Comparison of ENCODE assay signal across 15 mouse cellular contexts in genomic region chr19:40859555-40859954, GRCm38 (mm10). TPM values are rescaled to one million over a fixed set of nuclear protein-coding genes. Genes with fewer than 3 reads are reported as not detected.
DNase-seq lines count a peak whose midpoint lies in the region; ATAC-seq and TF ChIP-seq lines count a peak whose summit lies in the region.
"Had no signal": no experiment of that assay in that cellular context is flagged by ENCODE, and none has a peak within 500 bp of the region (broad histone marks: within the 10 kb centered on the region; RNA-seq: fewer than 3 reads in every experiment).

No protein-coding gene starts in this region.

- H3K9ac ChIP-seq in forebrain, embryonic 16.5 days (replicated peaks; ENCODE audit: low read depth, low read length), result no peak overlapping the region
- H3K9ac ChIP-seq in forebrain, embryonic 11.5 days (ENCODE audit: low read length), result no peak overlapping the region
- no peak overlapping the region for H3K9ac ChIP-seq in lung, embryonic 16.5 days (ENCODE audit: low read length)
- H3K9ac ChIP-seq: embryonic facial prominence, embryonic 12.5 days; limb, embryonic 15.5 days had no signal

- H3K9me3 ChIP-seq in forebrain, embryonic 16.5 days (ENCODE audit: control insufficient read depth, low read length), result no peaks in the 10 kb centered on the region
- H3K9me3 ChIP-seq in forebrain, embryonic 11.5 days (ENCODE audit: control insufficient read depth, low read length), result no peaks in the 10 kb centered on the region
- H3K9me3 ChIP-seq in lung, embryonic 16.5 days (ENCODE audit: control insufficient read depth, low read length), result no peaks in the 10 kb centered on the region
- H3K9me3 ChIP-seq: embryonic facial prominence, embryonic 12.5 days; limb, embryonic 15.5 days had no signal

- ATAC-seq in forebrain, embryonic 16.5 days, result peak; percentile 57; the same call in 1 of the 2 replicates
- no peak for ATAC-seq in forebrain, embryonic 11.5 days (replicated peaks; ENCODE audit: low FRiP score)
- ATAC-seq in lung, embryonic 16.5 days (ENCODE audit: low read depth), result peak; percentile 70
- ATAC-seq: intestine, embryonic 16.5 days had no signal

- WGBS in forebrain, embryonic 16.5 days, result 40% methylated on average over 4 of the region's 4 CpGs
- 75% methylated on average over 4 of the region's 4 CpGs for WGBS in forebrain, embryonic 11.5 days
- WGBS in lung, embryonic 16.5 days, result 25% methylated on average over 4 of the region's 4 CpGs
- WGBS in lung, adult 2 months, result 16% methylated on average over 4 of the region's 4 CpGs

- no peaks in the 10 kb centered on the region for H3K36me3 ChIP-seq in forebrain, embryonic 16.5 days (ENCODE audit: control insufficient read depth, insufficient read depth)
- H3K36me3 ChIP-seq in forebrain, embryonic 11.5 days (ENCODE audit: control insufficient read depth, insufficient read depth, low read length), result no peaks in the 10 kb centered on the region
- no peaks in the 10 kb centered on the region for H3K36me3 ChIP-seq in lung, embryonic 16.5 days (ENCODE audit: control insufficient read depth, insufficient read depth, low read length)
- H3K36me3 ChIP-seq: embryonic facial prominence, embryonic 12.5 days; limb, embryonic 15.5 days had no signal

- no peak overlapping the region for H3K4me2 ChIP-seq in forebrain, embryonic 16.5 days (ENCODE audit: low read length)
- no peak overlapping the region for H3K4me2 ChIP-seq in forebrain, embryonic 11.5 days (ENCODE audit: low read depth, low read length, severe bottlenecking)
- H3K4me2 ChIP-seq in lung, embryonic 16.5 days (ENCODE audit: low read depth, low read length), result no peak overlapping the region
- H3K4me2 ChIP-seq: embryonic facial prominence, embryonic 12.5 days; limb, embryonic 15.5 days had no signal

- TF ChIP-seq CTCF in lung, adult 2 months (IDR thresholded peaks at IDR 0.05; ENCODE audit: insufficient read depth, low read length), result no peak

- H3K27ac ChIP-seq in forebrain, embryonic 16.5 days (ENCODE audit: low read length), result no peak overlapping the region
- no peak overlapping the region for H3K27ac ChIP-seq in forebrain, embryonic 11.5 days (ENCODE audit: low read depth, low read length)
- no peak overlapping the region for H3K27ac ChIP-seq in lung, embryonic 16.5 days (ENCODE audit: low read length)
- H3K27ac ChIP-seq: embryonic facial prominence, embryonic 12.5 days; left cerebral cortex, adult 2 months; limb, embryonic 15.5 days had no signal

- H3K27me3 ChIP-seq in forebrain, embryonic 16.5 days (replicated peaks; ENCODE audit: control insufficient read depth, insufficient read depth, low read length), result peaks cover 3% of the 10 kb centered on the region; the same call in 1 of the 2 replicates
- H3K27me3 ChIP-seq in forebrain, embryonic 11.5 days (ENCODE audit: control insufficient read depth, insufficient read depth, low read length), result no peaks in the 10 kb centered on the region
- H3K27me3 ChIP-seq in lung, embryonic 16.5 days (ENCODE audit: control insufficient read depth, insufficient read depth, low read depth, low read length), result no peaks in the 10 kb centered on the region
- H3K27me3 ChIP-seq: embryonic facial prominence, embryonic 12.5 days; limb, embryonic 15.5 days had no signal

- H3K4me1 ChIP-seq in forebrain, embryonic 16.5 days (replicated peaks; ENCODE audit: control insufficient read depth, insufficient read depth, low read length), result no peaks in the 10 kb centered on the region
- H3K4me1 ChIP-seq in forebrain, embryonic 11.5 days (replicated peaks; ENCODE audit: control insufficient read depth, insufficient read depth, low read length), result no peaks in the 10 kb centered on the region
- H3K4me1 ChIP-seq in lung, embryonic 16.5 days (replicated peaks; ENCODE audit: control insufficient read depth, insufficient read depth, low read length), result no peaks in the 10 kb centered on the region
- peaks cover 3% of the 10 kb centered on the region; the same call in 1 of the 2 replicates for H3K4me1 ChIP-seq in lung, adult 2 months (ENCODE audit: control insufficient read depth, insufficient read depth, low read length)
- H3K4me1 ChIP-seq: embryonic facial prominence, embryonic 12.5 days; limb, embryonic 15.5 days had no signal

- no peak for DNase-seq in forebrain, embryonic 11.5 days (ENCODE audit: low spot score)
- DNase-seq in lung, adult 2 months, result no peak
- peak; percentile 81 for DNase-seq in gonadal fat pad, adult 2 months (ENCODE audit: low read depth)
- DNase-seq in lung, postnatal 4 days, result peak; percentile 36 to 57
- DNase-seq in kidney, adult 18-20 months, result no peak
- DNase-seq in B cell, adult 2 months, result no peak
- DNase-seq: adrenal gland, adult 2 months; kidney, postnatal 4 days; thymus, postnatal 14 days had no signal

- no peak for TF ChIP-seq POLR2A in lung, adult 2 months (IDR thresholded peaks at IDR 0.05; ENCODE audit: borderline replicate concordance, extremely low read depth, low read depth, low read length)

- H3K4me3 ChIP-seq in forebrain, embryonic 16.5 days (replicated peaks; ENCODE audit: low read length), result no peak overlapping the region
- H3K4me3 ChIP-seq in forebrain, embryonic 11.5 days (ENCODE audit: low read depth, low read length), result no peak overlapping the region
- H3K4me3 ChIP-seq in lung, embryonic 16.5 days (ENCODE audit: low read length), result no peak overlapping the region
- H3K4me3 ChIP-seq in lung, adult 2 months (replicated peaks; ENCODE audit: extremely low read depth, low read depth, low read length), result no peak overlapping the region
- H3K4me3 ChIP-seq: embryonic facial prominence, embryonic 12.5 days; left cerebral cortex, adult 2 months; limb, embryonic 15.5 days had no signal

RNA-seq across cellular contexts. Expression of gene Ccnj, which starts 28.5 kb away (rescaled TPM):
- 23.2 and 24.9 TPM in 2 replicates for polyA plus RNA-seq in forebrain, embryonic 16.5 days (2015; fragmentation: Nextera tagmentation; extraction: Ambion mirVana)
- polyA plus RNA-seq in forebrain, embryonic 11.5 days (2014; fragmentation: Nextera tagmentation; extraction: Ambion mirVana), result 36.4 and 43.3 TPM in 2 replicates
- polyA plus RNA-seq in lung, embryonic 16.5 days (2015; fragmentation: Nextera tagmentation; extraction: Ambion mirVana), result 11.7 and 12.5 TPM in 2 replicates
- 13.6 and 14.0 TPM in 2 replicates for polyA plus RNA-seq in lung, adult 2 months (2012; rRNA removed)
- polyA plus RNA-seq in gonadal fat pad, adult 2 months (2012; rRNA removed), result 5.1 and 6.9 TPM in 2 replicates

RNA-seq across cellular contexts. Expression of gene Zfp518a, which starts 35.0 kb away (rescaled TPM):
- polyA plus RNA-seq in forebrain, embryonic 16.5 days (2015; fragmentation: Nextera tagmentation; extraction: Ambion mirVana), result 6.4 and 6.8 TPM in 2 replicates
- polyA plus RNA-seq in forebrain, embryonic 11.5 days (2014; fragmentation: Nextera tagmentation; extraction: Ambion mirVana), result 16.1 and 16.2 TPM in 2 replicates
- polyA plus RNA-seq in lung, embryonic 16.5 days (2015; fragmentation: Nextera tagmentation; extraction: Ambion mirVana), result 10.3 and 12.9 TPM in 2 replicates
- 0.66 and 1.5 TPM in 2 replicates for polyA plus RNA-seq in lung, adult 2 months (2012; rRNA removed)
- polyA plus RNA-seq in gonadal fat pad, adult 2 months (2012; rRNA removed), result 2.0 TPM in 2 replicates

Comparison
In these comparisons a context has a peak if more than half of its experiments do, and no peak if none do; other contexts are left out.
1. DNase-seq: peak in gonadal fat pad, adult 2 months (single experiment) and lung, postnatal 4 days (2 of 2); none in forebrain, embryonic 11.5 days (single experiment), lung, adult 2 months (single experiment), kidney, adult 18-20 months (single experiment) and B cell, adult 2 months (0 of 2).